Comparison of ENCODE assay signal across 8 mouse cellular contexts in the genomic region with DNA sequence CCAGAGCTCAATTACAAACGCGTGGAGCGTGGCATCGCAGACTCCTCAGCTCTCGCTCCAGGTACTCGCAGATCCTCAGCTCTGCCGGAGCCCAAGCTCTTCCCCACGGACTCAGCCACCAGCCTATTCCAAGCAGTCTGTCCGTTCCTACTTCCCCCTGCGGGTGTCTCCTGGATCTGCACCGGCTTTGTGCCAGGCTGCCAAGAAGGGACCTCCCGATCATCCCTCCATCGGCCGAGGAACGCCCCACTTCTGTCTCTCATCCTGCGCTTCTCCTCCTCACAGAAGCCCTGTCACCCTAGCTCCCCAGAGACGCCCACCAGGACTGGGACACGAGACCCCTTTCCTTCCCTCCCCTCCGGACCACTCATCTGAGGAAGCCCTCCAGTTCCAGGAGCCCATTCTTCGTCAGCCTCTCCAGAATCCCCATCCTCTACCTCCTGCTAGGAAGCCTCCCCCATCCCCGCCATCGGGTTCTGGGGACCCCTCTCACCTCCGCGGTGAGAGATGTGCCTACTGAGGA. TPM values are rescaled to one million over a fixed set of nuclear protein-coding genes. Genes with fewer than 3 reads are reported as not detected.
DNase-seq lines count a peak whose midpoint lies in the region; ATAC-seq and TF ChIP-seq lines count a peak whose summit lies in the region.

No protein-coding gene starts in this region.

- TF ChIP-seq POLR2A in ES-Bruce4 (IDR thresholded peaks at IDR 0.05; ENCODE audit: insufficient read depth, low read length) = no peak

- peak overlapping the region; percentile 63 for H3K4me2 ChIP-seq in forebrain, embryonic 12.5 days
- H3K4me2 ChIP-seq in heart, postnatal 0 days (ENCODE audit: low read depth, low read length) = peak overlapping the region; percentile 100
- H3K4me2 ChIP-seq in liver, embryonic 15.5 days = peak overlapping the region; percentile 99
- H3K4me2 ChIP-seq in neural tube, embryonic 11.5 days (ENCODE audit: low read depth) = peak overlapping the region; percentile 82
- peak overlapping the region; percentile 97 for H3K4me2 ChIP-seq in stomach, embryonic 16.5 days (ENCODE audit: low read depth, low read length)

- no peaks in the 10 kb centered on the region for H3K4me1 ChIP-seq in ES-Bruce4 (ENCODE audit: control insufficient read depth, insufficient read depth, low read length)
- peaks cover 26% of the 10 kb centered on the region for H3K4me1 ChIP-seq in forebrain, embryonic 12.5 days
- 0 out of 2 replicates have a peak, but pooled peaks cover 8% of the 10 kb centered on the region for H3K4me1 ChIP-seq in heart, postnatal 0 days (ENCODE audit: control insufficient read depth, insufficient read depth)
- H3K4me1 ChIP-seq in liver, embryonic 15.5 days (replicated peaks) = peaks cover 21% of the 10 kb centered on the region
- H3K4me1 ChIP-seq in neural tube, embryonic 11.5 days (ENCODE audit: control insufficient read depth, insufficient read depth, low read length) = no peaks in the 10 kb centered on the region
- H3K4me1 ChIP-seq in stomach, embryonic 16.5 days (ENCODE audit: control insufficient read depth, insufficient read depth, low read length) = peaks cover 4% of the 10 kb centered on the region; the same call in 1 of the 2 replicates

- no peaks in the 10 kb centered on the region for H3K9me3 ChIP-seq in ES-Bruce4 (replicated peaks; ENCODE audit: control insufficient read depth, insufficient read depth, low read length, poor library complexity, severe bottlenecking)
- H3K9me3 ChIP-seq in forebrain, embryonic 12.5 days = no peaks in the 10 kb centered on the region
- H3K9me3 ChIP-seq in heart, postnatal 0 days (replicated peaks; ENCODE audit: control insufficient read depth, low read length) = no peaks in the 10 kb centered on the region
- no peaks in the 10 kb centered on the region for H3K9me3 ChIP-seq in liver, embryonic 15.5 days (replicated peaks)
- no peaks in the 10 kb centered on the region for H3K9me3 ChIP-seq in neural tube, embryonic 11.5 days (ENCODE audit: control insufficient read depth, low read length)
- no peaks in the 10 kb centered on the region for H3K9me3 ChIP-seq in stomach, embryonic 16.5 days (replicated peaks; ENCODE audit: control insufficient read depth, low read length)

- peak overlapping the region; percentile 74 for H3K4me3 ChIP-seq in ES-Bruce4 (ENCODE audit: low read depth, low read length)
- peak overlapping the region; percentile 67 for H3K4me3 ChIP-seq in forebrain, embryonic 12.5 days (replicated peaks)
- peak overlapping the region; percentile 80 for H3K4me3 ChIP-seq in heart, postnatal 0 days (ENCODE audit: low read depth, low read length)
- peak overlapping the region; percentile 66 for H3K4me3 ChIP-seq in liver, embryonic 15.5 days (replicated peaks)
- peak overlapping the region; percentile 70 for H3K4me3 ChIP-seq in neural tube, embryonic 11.5 days (ENCODE audit: low read depth, low read length)
- H3K4me3 ChIP-seq in stomach, embryonic 16.5 days (replicated peaks; ENCODE audit: low read length) = peak overlapping the region; percentile 73

- no peak for TF ChIP-seq CTCF in ES-Bruce4 (IDR thresholded peaks at IDR 0.05; ENCODE audit: low read depth, low read length)
- peak; percentile 48 for TF ChIP-seq CTCF in heart, postnatal 0 days (IDR thresholded peaks at IDR 0.05; ENCODE audit: low read depth)

- H3K36me3 ChIP-seq in ES-Bruce4 (ENCODE audit: control insufficient read depth, insufficient read depth, low read length, poor library complexity, severe bottlenecking) = peaks cover 7% of the 10 kb centered on the region
- peaks cover 20% of the 10 kb centered on the region for H3K36me3 ChIP-seq in forebrain, embryonic 12.5 days (replicated peaks)
- H3K36me3 ChIP-seq in heart, postnatal 0 days (replicated peaks; ENCODE audit: control insufficient read depth, insufficient read depth, low read length) = peaks cover 19% of the 10 kb centered on the region
- peaks cover 20% of the 10 kb centered on the region for H3K36me3 ChIP-seq in liver, embryonic 15.5 days (replicated peaks)
- H3K36me3 ChIP-seq in neural tube, embryonic 11.5 days (ENCODE audit: control insufficient read depth, insufficient read depth, low read length) = no peaks in the 10 kb centered on the region; the same call in 1 of the 2 replicates
- 0 out of 2 replicates have a peak, but pooled peaks cover 3% of the 10 kb centered on the region for H3K36me3 ChIP-seq in stomach, embryonic 16.5 days (ENCODE audit: control insufficient read depth, insufficient read depth, low read length)

- no peaks in the 10 kb centered on the region for H3K27me3 ChIP-seq in ES-Bruce4 (ENCODE audit: control insufficient read depth, insufficient read depth, low read length, poor library complexity, severe bottlenecking)
- no peaks in the 10 kb centered on the region for H3K27me3 ChIP-seq in forebrain, embryonic 12.5 days
- no peaks in the 10 kb centered on the region for H3K27me3 ChIP-seq in heart, postnatal 0 days (ENCODE audit: control insufficient read depth, insufficient read depth, low read length)
- H3K27me3 ChIP-seq in liver, embryonic 15.5 days = no peaks in the 10 kb centered on the region
- H3K27me3 ChIP-seq in neural tube, embryonic 11.5 days (ENCODE audit: control insufficient read depth, insufficient read depth, low read length) = no peaks in the 10 kb centered on the region
- no peaks in the 10 kb centered on the region for H3K27me3 ChIP-seq in stomach, embryonic 16.5 days (ENCODE audit: control insufficient read depth, insufficient read depth, low read length)

- under 1% methylated on average over 24 of the region's 24 CpGs for WGBS in forebrain, embryonic 12.5 days
- WGBS in heart, postnatal 0 days = under 1% methylated on average over 24 of the region's 24 CpGs
- 3% methylated on average over 24 of the region's 24 CpGs for WGBS in liver, embryonic 15.5 days (ENCODE audit: insufficient replicate concordance)
- 0% methylated on average over 24 of the region's 24 CpGs for WGBS in neural tube, embryonic 11.5 days
- 1% methylated on average over 24 of the region's 24 CpGs for WGBS in stomach, embryonic 16.5 days

- TF ChIP-seq EP300 in ES-Bruce4 (IDR thresholded peaks at IDR 0.05; ENCODE audit: insufficient read depth, low read depth, low read length) = no peak
- TF ChIP-seq EP300 in heart, postnatal 0 days (IDR thresholded peaks at IDR 0.05; ENCODE audit: low read depth) = no peak

- ATAC-seq in forebrain, embryonic 12.5 days (ENCODE audit: low FRiP score) = peak; percentile 66
- peak; percentile 79 for ATAC-seq in heart, postnatal 0 days (ENCODE audit: insufficient read depth, low read depth)
- peak; percentile 60 for ATAC-seq in liver, embryonic 15.5 days (ENCODE audit: insufficient read depth)
- peak; percentile 77 for ATAC-seq in neural tube, embryonic 11.5 days (ENCODE audit: insufficient read depth, low FRiP score, low TSS enrichment)
- ATAC-seq in stomach, embryonic 16.5 days (ENCODE audit: insufficient read depth, low FRiP score) = peak; percentile 78

- H3K9ac ChIP-seq in ES-Bruce4 (ENCODE audit: low read depth, poor library complexity, severe bottlenecking) = peak overlapping the region; percentile 64
- H3K9ac ChIP-seq in forebrain, embryonic 12.5 days = peak overlapping the region; percentile 93
- H3K9ac ChIP-seq in heart, postnatal 0 days (replicated peaks; ENCODE audit: low read depth, low read length) = peak overlapping the region; percentile 76
- H3K9ac ChIP-seq in liver, embryonic 15.5 days = peak overlapping the region; percentile 71
- H3K9ac ChIP-seq in neural tube, embryonic 11.5 days (ENCODE audit: low read length) = peak overlapping the region; percentile 93
- H3K9ac ChIP-seq in stomach, embryonic 16.5 days (ENCODE audit: low read length) = peak overlapping the region; percentile 85

- no peak overlapping the region for H3K27ac ChIP-seq in ES-Bruce4 (ENCODE audit: insufficient read depth, low read length)
- peak overlapping the region; percentile 98 for H3K27ac ChIP-seq in forebrain, embryonic 12.5 days
- peak overlapping the region; percentile 71 for H3K27ac ChIP-seq in heart, postnatal 0 days (ENCODE audit: low read depth)
- H3K27ac ChIP-seq in liver, embryonic 15.5 days (replicated peaks) = peak overlapping the region; percentile 48; the same call in 1 of the 2 replicates
- H3K27ac ChIP-seq in neural tube, embryonic 11.5 days (ENCODE audit: low read depth, low read length) = peak overlapping the region; percentile 92
- peak overlapping the region; percentile 66 for H3K27ac ChIP-seq in stomach, embryonic 16.5 days (ENCODE audit: low read length)

- DNase-seq in c-Kit-positive CD71-positive TER-119-negative erythroid progenitor cells, embryonic 14.5 days (ENCODE audit: low read depth) = peak; percentile 49
- peak; percentile 76 for DNase-seq in heart, postnatal 0 days (ENCODE audit: low spot score)
- DNase-seq in kidney, postnatal 4 days = peak; percentile 73 to 81
- DNase-seq in neural tube, embryonic 11.5 days (ENCODE audit: low spot score) = peak; percentile 78

RNA-seq across cellular contexts. Expression of gene Gdpd1, which starts 0.5 kb away (rescaled TPM):
- 6.3 TPM in 2 replicates for polyA plus RNA-seq in ES-Bruce4 (2011; ENCODE audit: insufficient read depth, insufficient read length, low read depth, missing spikeins)
- polyA plus RNA-seq in forebrain, embryonic 12.5 days (2016; fragmentation: Nextera tagmentation; extraction: Ambion mirVana) = 117 and 121 TPM in 2 replicates
- total RNA-seq in heart, postnatal 0 days (2014; rRNA removed; ENCODE audit: low replicate concordance) = 7.5 and 12.6 TPM in 2 replicates
- 31.8 and 32.8 TPM in 2 replicates for polyA plus RNA-seq in heart, postnatal 0 days (2015; fragmentation: Nextera tagmentation; extraction: Ambion mirVana)
- 4.7 and 5.0 TPM in 2 replicates for polyA plus RNA-seq in liver, embryonic 15.5 days (2015; fragmentation: Nextera tagmentation; extraction: Ambion mirVana)
- polyA plus RNA-seq in neural tube, embryonic 11.5 days (2014; fragmentation: Nextera tagmentation; extraction: Ambion mirVana) = 94.1 and 102 TPM in 2 replicates
- polyA plus RNA-seq in stomach, embryonic 16.5 days (2015; fragmentation: Nextera tagmentation; extraction: Ambion mirVana) = 34.9 and 41.5 TPM in 2 replicates

RNA-seq across cellular contexts. Expression of gene Smg8, which starts 13.2 kb away (rescaled TPM):
- 27.1 and 28.9 TPM in 2 replicates for polyA plus RNA-seq in ES-Bruce4 (2011; ENCODE audit: insufficient read depth, insufficient read length, low read depth, missing spikeins)
- polyA plus RNA-seq in forebrain, embryonic 12.5 days (2016; fragmentation: Nextera tagmentation; extraction: Ambion mirVana) = 24.9 and 25.0 TPM in 2 replicates
- total RNA-seq in heart, postnatal 0 days (2014; rRNA removed; ENCODE audit: low replicate concordance) = 16.6 and 25.1 TPM in 2 replicates
- polyA plus RNA-seq in heart, postnatal 0 days (2015; fragmentation: Nextera tagmentation; extraction: Ambion mirVana) = 7.7 and 9.3 TPM in 2 replicates
- 6.9 and 7.6 TPM in 2 replicates for polyA plus RNA-seq in liver, embryonic 15.5 days (2015; fragmentation: Nextera tagmentation; extraction: Ambion mirVana)
- polyA plus RNA-seq in neural tube, embryonic 11.5 days (2014; fragmentation: Nextera tagmentation; extraction: Ambion mirVana) = 30.0 and 34.4 TPM in 2 replicates
- polyA plus RNA-seq in stomach, embryonic 16.5 days (2015; fragmentation: Nextera tagmentation; extraction: Ambion mirVana) = 17.7 and 17.9 TPM in 2 replicates

RNA-seq across cellular contexts. Expression of gene Prr11, which starts 35.1 kb away (rescaled TPM):
- polyA plus RNA-seq in ES-Bruce4 (2011; ENCODE audit: insufficient read depth, insufficient read length, low read depth, missing spikeins) = 34.3 and 36.7 TPM in 2 replicates
- 11.1 and 14.1 TPM in 2 replicates for polyA plus RNA-seq in forebrain, embryonic 12.5 days (2016; fragmentation: Nextera tagmentation; extraction: Ambion mirVana)
- 1.1 and 3.3 TPM in 2 replicates for total RNA-seq in heart, postnatal 0 days (2014; rRNA removed; ENCODE audit: low replicate concordance)
- polyA plus RNA-seq in heart, postnatal 0 days (2015; fragmentation: Nextera tagmentation; extraction: Ambion mirVana) = 1.3 and 1.7 TPM in 2 replicates
- 5.1 and 5.5 TPM in 2 replicates for polyA plus RNA-seq in liver, embryonic 15.5 days (2015; fragmentation: Nextera tagmentation; extraction: Ambion mirVana)
- 20.5 TPM in 2 replicates for polyA plus RNA-seq in neural tube, embryonic 11.5 days (2014; fragmentation: Nextera tagmentation; extraction: Ambion mirVana)
- 6.0 and 6.9 TPM in 2 replicates for polyA plus RNA-seq in stomach, embryonic 16.5 days (2015; fragmentation: Nextera tagmentation; extraction: Ambion mirVana)

RNA-seq across cellular contexts. Expression of gene Ska2, which starts 35.6 kb away (rescaled TPM):
- polyA plus RNA-seq in ES-Bruce4 (2011; ENCODE audit: insufficient read depth, insufficient read length, low read depth, missing spikeins) = 102 and 104 TPM in 2 replicates
- 114 and 127 TPM in 2 replicates for polyA plus RNA-seq in forebrain, embryonic 12.5 days (2016; fragmentation: Nextera tagmentation; extraction: Ambion mirVana)
- 19.7 and 28.9 TPM in 2 replicates for total RNA-seq in heart, postnatal 0 days (2014; rRNA removed; ENCODE audit: low replicate concordance)
- polyA plus RNA-seq in heart, postnatal 0 days (2015; fragmentation: Nextera tagmentation; extraction: Ambion mirVana) = 25.8 and 25.9 TPM in 2 replicates
- polyA plus RNA-seq in liver, embryonic 15.5 days (2015; fragmentation: Nextera tagmentation; extraction: Ambion mirVana) = 22.1 and 24.3 TPM in 2 replicates
- 93.0 and 97.4 TPM in 2 replicates for polyA plus RNA-seq in neural tube, embryonic 11.5 days (2014; fragmentation: Nextera tagmentation; extraction: Ambion mirVana)
- polyA plus RNA-seq in stomach, embryonic 16.5 days (2015; fragmentation: Nextera tagmentation; extraction: Ambion mirVana) = 42.4 and 47.2 TPM in 2 replicates

RNA-seq across cellular contexts. Expression of gene Trim37, which starts 53.5 kb away (rescaled TPM):
- 51.4 and 55.9 TPM in 2 replicates for polyA plus RNA-seq in ES-Bruce4 (2011; ENCODE audit: insufficient read depth, insufficient read length, low read depth, missing spikeins)
- polyA plus RNA-seq in forebrain, embryonic 12.5 days (2016; fragmentation: Nextera tagmentation; extraction: Ambion mirVana) = 105 and 114 TPM in 2 replicates
- total RNA-seq in heart, postnatal 0 days (2014; rRNA removed; ENCODE audit: low replicate concordance) = 10.8 and 14.7 TPM in 2 replicates
- polyA plus RNA-seq in heart, postnatal 0 days (2015; fragmentation: Nextera tagmentation; extraction: Ambion mirVana) = 5.8 and 7.5 TPM in 2 replicates
- polyA plus RNA-seq in liver, embryonic 15.5 days (2015; fragmentation: Nextera tagmentation; extraction: Ambion mirVana) = 16.3 and 17.5 TPM in 2 replicates
- 74.8 and 80.3 TPM in 2 replicates for polyA plus RNA-seq in neural tube, embryonic 11.5 days (2014; fragmentation: Nextera tagmentation; extraction: Ambion mirVana)
- polyA plus RNA-seq in stomach, embryonic 16.5 days (2015; fragmentation: Nextera tagmentation; extraction: Ambion mirVana) = 21.0 and 22.7 TPM in 2 replicates
